Mouse (Mus musculus) testis, adult 2 months (tissue): ENCODE measurements at regions not wholly inside any gene's neighbourhood (a gene's known extent, or its start where the extent isn't known, plus 50 kb on each side); places are given as distances from the start of the nearest gene placed in this dataset.

Experiments used
- CTCF ChIP-seq: fragments of 200-500 bp; IDR thresholded peaks from 2 replicates; pipeline ENCODE4 v1.5.1; 2012; ENCODE audit warnings: low read depth, mild to moderate bottlenecking, inconsistent platforms, low read length, moderate library complexity; ENCODE audit not compliant: control insufficient read depth, insufficient read depth, insufficient replicate concordance
- POLR2A ChIP-seq: fragments of 200-500 bp; IDR thresholded peaks from 2 replicates; pipeline ENCODE4 v1.6.1; 2012; ENCODE audit warnings: low read depth, mild to moderate bottlenecking, inconsistent platforms, low read length, moderate library complexity; ENCODE audit not compliant: control insufficient read depth

DNA sequence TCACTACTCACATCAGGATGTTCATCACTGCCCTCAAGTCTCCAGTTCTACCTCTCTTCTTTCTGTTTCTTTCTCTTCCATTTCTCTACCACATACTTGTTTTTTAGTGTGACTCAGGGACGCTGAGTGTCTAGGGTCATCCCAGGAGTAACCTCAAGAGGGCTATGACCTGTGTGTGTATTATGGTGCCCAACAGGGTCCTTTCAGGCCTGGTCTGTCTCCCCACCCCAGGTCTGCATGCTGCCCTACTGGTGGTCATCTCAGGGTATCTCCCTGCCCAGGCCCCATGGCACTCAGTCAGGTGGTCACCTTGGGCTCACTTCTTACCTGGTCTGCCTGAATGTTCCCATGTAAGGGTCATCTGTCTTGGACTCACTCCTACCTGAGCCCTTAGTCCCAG, 492.7 kb upstream of the Vrk2 start:
- TF ChIP-seq CTCF (no peak), POLR2A (no peak)
